Mouse (Mus musculus) skeletal muscle tissue, adult 2 months (tissue): Measurements from ENCODE around the gene Krr1.
"Not testable (repeated sequence)": the region's sequence is repeated elsewhere in the genome, so short reads cannot be mapped to it uniquely, and the experiment has no call there.

Source experiments
- DNase-seq: peaks from one replicate; pipeline ENCODE4 v3.0.0-alpha.2; 2012; ENCODE audit warnings: low read depth, low spot score

Gene Krr1

DNA sequence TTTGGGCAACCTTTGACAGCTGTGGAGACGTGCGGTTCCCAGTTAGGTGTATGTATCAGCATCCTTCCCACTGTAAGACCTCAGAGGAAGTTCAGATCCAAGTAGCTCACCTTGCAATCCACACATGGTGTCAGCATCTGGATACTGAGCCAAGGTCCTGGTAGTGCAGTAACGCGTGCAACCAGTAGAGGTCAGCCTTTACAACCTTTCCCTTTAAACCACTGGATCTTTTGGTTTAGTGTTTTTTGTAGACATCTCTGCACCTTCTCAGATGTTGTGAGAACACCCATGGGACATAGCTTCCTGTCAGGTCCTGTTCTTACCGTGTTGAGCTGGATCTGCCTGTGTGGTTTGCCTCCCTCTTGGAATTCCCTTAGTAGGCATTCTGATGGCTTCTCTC is 5.1 kb downstream of the Krr1 start:
- DNase-seq, result peak; percentile 18

GRCm38 (mm10) chr10:111983070-111983469 is 10.6 kb downstream of the Krr1 start:
- DNase-seq, result no peak

DNA sequence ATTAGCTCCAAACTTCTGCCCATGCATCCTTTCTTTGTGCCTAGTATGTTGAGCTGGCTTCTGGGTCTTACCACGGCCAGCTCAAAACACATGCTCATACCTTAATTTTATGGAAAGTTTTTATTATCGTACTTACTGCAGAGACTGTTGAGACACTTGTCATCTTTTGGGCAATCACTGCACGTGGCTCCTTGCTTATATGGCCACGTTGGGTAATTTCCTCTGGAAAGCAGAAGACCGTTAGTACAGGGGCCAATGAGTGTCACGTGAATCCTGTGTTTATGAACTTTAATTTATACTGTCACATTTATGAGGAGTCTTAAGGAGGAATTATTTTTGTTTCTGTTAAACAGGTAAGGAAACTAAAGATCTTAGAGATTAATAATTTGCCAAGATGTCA is 14.0 kb downstream of the Krr1 start:
- no peak for DNase-seq

GRCm38 (mm10) chr10:111995803-111996548 is 23.5 kb downstream of the Krr1 start:
- DNase-seq, result no peak

DNA sequence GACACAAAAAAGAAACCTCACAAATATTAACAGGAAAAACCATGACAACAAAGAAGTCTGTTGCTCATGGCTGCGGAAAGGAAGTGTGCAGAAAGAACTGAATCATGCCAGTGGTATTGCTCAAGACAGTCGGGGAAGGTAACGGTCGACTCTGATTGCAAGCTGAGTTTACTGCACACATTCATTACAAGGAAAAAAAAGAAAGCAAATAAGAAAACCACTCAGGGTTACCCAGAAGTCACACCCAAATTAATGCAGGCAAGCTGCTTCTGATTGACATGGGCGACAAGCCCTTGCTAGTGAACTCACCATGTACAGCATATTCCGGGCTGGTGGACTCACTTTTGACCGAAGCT is 24.1 kb downstream of the Krr1 start:
- DNase-seq, result no peak

DNA sequence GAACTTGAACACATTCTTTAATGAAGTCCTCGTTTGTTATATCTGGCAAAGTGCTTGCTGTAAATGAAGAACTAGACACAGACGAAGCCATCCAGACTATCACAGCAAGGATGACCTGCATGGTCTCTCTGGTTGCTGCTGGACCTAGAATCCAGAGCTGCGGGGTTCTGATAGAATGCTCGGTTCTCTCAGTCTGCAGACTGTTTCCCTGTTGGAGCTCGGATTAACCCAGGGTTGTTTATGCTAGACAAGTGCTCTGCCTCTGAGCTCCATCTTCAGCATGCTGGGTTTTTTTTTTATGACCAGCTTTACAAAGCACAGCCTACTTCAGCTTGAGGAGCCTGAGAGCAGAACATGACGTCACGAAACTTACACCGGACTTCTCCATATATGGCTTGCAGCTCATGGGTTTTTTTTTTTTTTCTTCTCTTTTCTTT is 24.5 kb downstream of the Krr1 start:
- DNase-seq, result no peak

DNA sequence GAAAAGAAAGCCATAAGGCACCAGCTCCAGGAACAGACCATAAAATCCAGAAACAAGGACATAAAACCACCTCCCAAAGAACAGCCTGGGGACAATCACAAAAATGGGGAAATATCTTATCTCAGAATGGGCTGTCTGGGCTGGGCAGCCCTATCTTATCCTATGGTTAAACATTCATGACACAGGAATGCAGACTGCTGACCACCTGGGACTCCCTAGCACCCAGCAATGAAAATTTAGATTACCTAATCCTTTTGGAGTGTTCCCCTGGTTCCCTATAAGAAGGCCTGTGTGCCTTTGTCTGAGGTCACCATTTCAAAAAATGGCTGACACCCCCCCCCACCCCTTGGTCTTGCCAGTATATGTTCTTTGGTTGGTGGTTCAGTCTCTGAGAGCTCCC is 25.2 kb downstream of the Krr1 start:
- no peak for DNase-seq

GRCm38 (mm10) chr10:111999765-112000164 is 27.3 kb downstream of the Krr1 start:
- no peak for DNase-seq

GRCm38 (mm10) chr10:112000568-112000967 is 28.1 kb downstream of the Krr1 start:
- no peak for DNase-seq

DNA sequence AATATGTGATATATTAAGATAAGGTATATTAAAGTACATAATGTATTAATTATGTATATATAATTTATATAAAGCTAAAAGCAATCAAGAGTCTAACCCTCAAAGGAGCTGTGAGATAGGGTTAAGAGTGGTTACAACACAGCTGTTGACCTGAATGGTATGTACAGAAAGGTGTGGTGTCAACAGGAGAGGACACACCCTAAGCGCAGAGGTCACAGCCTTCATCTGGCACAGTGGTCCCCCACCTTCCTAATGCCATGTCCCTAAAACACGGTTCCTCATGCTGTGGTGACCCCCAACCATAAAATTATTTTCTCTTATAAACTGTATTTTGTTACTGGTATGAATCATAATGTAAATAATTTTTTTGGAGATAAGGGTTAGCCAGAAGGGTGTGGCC is 28.9 kb downstream of the Krr1 start:
- no peak for DNase-seq

DNA sequence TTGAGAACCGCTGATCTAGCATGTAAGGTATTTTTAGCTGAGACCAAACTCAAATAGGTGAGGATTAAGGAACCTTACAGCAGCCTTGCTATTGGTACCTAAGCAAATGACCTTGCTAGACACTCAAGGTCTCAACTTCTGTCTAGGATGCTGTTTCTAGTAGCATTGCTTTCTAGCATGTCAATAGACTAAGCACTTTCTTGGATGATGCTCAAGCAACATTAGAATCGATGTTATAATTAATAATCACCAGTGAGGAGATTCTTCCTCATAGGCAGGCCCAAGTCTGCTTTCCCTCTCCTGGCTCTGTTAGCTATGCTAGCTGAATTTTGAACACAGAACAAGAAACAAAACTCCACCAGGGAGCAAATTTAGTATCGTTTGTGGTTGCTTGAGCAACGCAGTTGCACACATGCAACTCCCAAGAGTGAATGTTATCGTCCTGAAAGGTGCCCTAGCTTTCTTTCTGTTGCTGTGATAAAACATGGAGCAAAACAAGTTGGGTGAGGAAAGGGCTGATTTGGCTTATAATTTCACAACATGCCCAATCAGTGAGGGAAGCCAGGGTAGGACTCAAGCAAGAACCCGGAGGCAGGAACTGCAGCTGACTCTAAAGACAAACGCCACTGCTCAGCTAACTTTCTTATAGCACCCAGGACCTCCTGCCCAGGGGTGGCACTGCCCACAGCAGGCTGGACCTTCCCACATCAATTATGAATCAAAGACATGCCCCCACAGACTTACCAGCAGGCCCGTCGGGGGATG is 29.5 kb downstream of the Krr1 start:
- no peak for DNase-seq

GRCm38 (mm10) chr10:112002544-112003215 is 30.2 kb downstream of the Krr1 start, which contains the start of gene Glipr1:
Glipr1 (minus strand) TSS chr10:112002631.
- DNase-seq, result peak; percentile 36

DNA sequence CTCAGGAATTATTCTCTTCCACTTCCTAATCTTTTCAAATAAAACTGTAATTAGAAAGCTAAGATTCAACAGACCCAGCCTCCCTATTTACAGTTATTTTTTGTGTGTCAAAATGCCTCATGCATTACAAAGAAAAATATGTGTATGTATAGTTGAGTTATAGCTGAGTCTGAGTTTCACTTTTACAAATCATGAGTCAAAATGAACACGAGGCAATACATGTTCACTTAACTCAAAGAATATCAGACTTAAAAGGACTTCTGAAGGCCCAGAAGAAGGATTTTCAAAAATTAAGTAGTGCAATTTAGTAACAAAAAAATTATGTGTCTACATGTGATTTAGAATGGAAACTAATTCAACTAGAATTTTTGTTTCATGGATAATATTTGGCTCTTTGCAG is 37.0 kb downstream of the Krr1 start:
- not testable (repeated sequence) for DNase-seq

DNA sequence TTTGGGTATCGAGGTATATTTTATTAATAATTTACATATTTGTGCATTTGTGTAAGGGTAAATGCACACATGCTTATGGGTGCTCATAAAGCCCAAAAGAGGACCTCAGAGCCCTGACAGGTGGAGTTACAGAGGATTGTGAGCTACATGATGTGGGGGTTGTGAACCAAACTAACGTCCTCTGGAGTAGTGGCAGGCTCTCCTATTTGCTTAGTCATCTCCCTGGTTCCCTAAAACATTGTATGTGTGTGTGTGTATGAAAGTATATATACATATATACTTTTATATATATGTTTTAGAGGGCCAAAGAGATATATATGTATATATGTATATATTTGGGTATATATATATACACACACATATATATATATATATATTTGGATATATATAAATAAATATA is 51.1 kb downstream of the Krr1 start:
- DNase-seq, result no peak

DNA sequence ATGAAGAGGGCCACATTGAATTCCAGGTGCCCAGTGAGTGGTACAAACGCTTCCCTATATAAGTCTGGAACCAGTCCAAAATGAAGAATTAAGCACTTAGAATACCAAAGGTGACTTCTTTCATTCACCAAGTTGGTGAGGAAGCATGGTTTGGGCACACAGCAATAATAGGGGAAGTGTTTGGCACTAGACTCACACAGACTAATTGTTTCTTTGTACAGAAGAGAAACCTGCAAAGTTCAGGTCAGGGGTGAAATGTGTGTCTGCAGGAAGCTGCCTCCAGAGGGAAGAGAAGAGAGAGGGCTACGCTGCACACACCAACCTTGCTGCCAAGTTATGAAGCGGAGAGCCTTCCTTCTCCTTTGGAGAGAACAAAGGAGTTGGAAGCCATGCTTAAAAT is 56.2 kb downstream of the Krr1 start:
- not testable (repeated sequence) for DNase-seq
